Mouse (Mus musculus): Measurements from ENCODE around the gene Adgrl3.
A peak's percentile ranks its signal among the peaks of the same experiment; 100 is the strongest.
"Not testable (repeated sequence)": the region's sequence is repeated elsewhere in the genome, so short reads cannot be mapped to it uniquely, and the experiment has no call there.

Gene Adgrl3

DNA sequence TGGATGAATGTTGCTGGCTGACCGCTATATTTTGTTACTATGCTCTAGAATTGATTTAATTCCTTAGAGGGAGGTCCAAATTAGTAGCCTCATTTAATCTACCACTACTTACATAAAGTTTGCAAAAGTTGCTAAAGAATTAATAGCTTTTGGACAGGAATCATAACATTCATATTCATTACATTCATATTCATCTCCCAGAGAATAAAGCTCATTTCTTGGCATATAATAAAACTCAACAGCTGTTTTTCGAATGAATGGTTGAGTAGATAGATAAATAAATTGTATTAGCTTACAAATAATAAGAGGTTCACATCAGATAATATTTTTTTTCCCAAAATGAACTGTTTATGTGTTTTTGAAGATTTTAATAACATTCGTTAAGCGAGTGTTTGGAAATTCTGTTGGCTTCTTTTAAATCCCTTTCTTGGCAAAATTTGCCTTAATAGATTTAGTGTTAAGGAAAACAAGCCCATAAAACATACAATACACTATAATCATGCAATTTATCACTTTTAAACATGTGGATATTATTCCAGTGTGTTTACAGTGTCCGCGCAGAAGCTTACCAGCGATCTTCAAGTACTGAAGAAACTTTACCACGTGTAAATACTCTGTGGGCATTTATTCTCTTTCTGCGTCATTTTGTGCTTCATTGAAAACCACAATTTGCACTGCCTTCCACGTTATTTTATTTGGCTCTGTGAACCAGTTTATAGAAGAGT lies 350.4 kb downstream of the Adgrl3 start:
- DNase-seq (ENCODE audit: low read depth, low spot score): no peak

DNA sequence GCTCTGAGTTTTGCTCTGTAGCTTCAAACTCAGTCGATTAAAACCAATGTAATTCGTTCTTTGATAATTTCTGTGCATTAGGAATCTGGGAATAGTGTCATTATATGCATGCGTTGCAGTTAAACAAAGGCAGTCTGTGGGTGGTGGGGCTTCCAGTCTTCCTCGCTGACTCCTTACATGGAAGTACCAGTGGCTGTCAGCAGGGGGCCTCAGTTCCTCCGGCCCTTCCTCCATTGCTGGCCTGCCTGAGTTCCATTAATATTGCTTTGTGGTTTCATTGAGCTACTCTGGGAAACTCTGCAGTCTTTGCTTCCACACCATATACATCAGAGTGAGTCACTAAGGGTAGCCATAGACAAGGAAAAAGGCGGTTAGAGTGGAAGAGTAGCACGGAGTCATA lies 356.1 kb downstream of the Adgrl3 start:
- no peak for DNase-seq (ENCODE audit: low read depth, low spot score)

DNA sequence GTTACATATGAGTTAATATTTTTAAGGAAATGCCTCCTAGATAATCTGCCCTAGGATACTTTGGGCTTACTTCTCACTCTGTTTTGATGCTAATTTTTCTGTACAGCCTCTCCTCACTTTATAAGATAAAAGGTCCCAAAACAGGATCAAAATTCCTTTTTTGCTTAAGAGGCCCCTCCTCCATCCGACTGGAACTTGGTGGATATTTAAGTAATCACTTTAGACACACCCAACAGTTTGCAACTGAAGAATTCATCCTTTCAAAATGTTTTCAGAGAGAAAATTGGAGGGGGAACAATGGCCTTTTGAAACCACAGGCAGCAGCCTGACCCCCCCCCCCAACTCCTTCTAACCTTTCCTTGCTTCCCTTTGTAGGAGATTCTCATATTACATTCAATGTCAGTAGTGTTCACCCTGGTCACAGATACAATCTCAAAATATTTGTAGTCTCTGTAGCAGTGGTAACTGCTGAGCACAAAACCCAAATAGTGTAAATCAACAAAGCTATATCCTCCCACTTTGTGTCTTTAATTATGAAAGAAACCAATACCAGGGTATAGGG lies 385.7 kb downstream of the Adgrl3 start:
- DNase-seq (ENCODE audit: low read depth, low spot score): no peak

DNA sequence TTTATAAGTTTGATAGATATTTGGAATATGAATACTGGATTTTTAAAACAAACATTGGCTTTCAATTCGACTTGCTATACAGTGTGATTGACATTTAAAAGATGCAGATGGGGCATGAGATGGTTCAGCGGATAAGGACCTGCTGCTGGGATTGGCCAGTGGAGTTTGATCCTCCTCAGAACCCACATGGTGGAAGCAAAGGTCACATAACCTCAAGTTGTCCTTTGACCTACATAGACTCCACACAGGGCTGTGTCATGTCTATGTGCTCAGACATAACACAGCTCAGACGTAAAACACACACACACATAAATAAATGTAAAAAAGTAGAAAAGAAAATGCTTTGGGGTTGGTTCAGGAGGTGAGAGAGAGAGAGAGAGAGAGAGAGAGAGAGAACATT lies 397.4 kb downstream of the Adgrl3 start:
- no peak for DNase-seq (ENCODE audit: low read depth, low spot score)

DNA sequence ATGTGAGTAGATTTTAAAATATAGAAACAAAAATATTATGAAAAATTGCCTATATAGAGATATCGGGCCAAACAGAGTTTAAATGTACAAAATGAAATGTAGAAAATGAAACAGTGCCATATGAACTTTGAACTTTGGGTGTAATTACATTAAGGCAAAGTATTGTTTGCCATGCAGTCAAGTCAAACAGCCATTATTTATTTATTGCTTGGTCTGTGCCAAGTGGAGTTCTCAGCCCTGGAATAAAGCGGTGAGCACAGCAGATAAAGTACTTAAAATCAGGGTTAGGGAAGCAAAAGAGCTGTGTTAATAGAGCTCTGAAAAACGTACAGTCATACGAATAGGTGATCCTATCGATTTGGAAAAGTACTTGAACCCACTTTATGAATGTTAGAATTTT lies 407.5 kb downstream of the Adgrl3 start:
- DNase-seq (ENCODE audit: low read depth, low spot score): no peak

DNA sequence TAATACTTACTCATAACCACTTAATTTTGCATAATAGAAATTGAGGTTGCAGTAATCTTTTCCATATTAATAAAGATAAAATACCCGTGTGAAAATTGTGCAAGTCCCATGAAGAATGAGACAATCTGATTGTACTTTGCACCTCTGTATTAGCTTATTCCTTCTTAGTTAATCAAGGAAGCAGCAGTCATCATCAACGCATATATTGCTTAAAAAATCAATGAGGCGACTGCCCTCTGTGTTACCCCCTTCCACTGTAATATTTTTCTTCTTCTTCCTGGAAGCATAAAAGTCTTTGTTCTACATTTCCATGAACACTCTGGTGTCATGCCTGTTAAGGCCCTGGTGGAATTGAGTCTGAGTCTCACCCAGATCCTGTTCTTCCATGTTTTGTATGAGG lies 416.4 kb downstream of the Adgrl3 start:
- DNase-seq (ENCODE audit: low read depth, low spot score): no peak

DNA sequence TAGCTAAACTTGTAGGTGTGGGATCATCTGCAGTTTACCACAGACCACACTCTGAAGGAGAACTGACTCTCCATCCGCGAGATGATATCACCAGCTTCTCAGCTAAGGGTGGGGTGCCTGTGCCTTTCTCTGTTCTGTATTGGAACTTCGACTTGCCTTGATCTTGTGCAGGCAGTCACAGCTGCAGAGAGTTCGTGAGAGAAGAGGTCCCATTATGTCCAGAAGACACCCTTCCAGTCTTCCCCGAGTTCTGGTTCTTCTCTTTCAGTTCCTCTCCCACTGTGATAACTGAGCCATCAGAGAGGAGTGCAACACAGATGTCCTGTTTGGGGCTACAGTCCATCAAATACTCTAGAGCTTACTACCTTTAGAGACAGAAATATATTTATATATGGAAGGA lies 422.2 kb downstream of the Adgrl3 start:
- no peak for DNase-seq (ENCODE audit: low read depth, low spot score)

DNA sequence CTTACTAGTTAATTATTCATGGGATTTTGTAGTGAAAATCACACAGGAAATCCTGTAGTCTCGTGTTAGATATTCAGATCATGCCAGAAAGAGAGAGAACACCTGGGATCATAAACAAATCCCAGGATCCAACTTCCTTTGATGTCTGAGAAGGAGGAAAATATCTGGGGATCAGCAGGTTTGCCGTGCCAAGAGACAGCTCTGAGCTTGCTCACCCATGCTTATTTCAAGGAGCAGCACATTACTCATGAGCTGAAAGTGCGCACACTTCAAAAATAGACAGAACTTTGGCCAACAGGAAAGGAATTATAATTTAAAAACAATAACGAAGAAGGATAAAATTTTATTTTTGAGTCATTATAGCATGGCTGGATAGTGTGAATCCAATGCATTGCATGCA lies 446.0 kb downstream of the Adgrl3 start:
- no peak for DNase-seq (ENCODE audit: low read depth, low spot score)

DNA sequence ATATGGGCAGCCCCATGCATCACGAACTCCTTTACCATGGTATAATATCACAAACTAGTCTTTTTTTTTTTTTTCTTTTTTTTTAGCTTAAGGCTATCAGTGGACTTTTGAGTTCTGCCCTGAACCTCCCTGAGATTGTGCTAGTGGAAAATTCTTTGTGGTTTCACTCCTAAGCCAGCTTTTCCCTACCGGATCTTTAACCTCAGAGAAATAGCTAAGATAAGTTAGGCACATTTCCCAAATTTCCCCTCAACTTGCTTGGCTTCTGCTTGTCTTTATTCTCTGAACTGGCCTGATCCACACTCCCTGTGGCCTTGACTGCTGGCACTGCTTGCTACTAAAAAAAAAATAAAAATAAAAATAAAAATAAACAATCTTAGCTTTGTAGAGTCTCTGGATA lies 454.7 kb downstream of the Adgrl3 start:
- no peak for DNase-seq (ENCODE audit: low read depth, low spot score)

DNA sequence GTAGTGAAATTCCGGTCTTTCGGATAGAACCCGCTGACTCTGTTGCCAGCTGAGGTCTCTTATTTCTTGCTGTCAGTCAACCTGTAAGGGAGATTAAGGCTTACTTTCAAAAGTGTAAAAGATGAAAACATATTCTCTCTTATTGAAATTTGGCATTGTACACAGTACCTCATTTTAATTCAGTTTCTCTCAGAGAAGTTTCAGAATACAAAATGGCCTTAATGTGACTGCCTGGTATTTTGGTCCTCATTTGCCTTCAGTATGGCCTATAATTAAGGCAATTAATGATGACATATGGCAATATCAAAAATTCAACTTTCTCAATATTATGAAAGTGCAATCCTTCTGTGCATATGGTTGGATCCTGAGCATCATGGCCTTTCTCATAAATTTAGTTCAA lies 455.5 kb downstream of the Adgrl3 start:
- no peak for DNase-seq (ENCODE audit: low read depth, low spot score)

DNA sequence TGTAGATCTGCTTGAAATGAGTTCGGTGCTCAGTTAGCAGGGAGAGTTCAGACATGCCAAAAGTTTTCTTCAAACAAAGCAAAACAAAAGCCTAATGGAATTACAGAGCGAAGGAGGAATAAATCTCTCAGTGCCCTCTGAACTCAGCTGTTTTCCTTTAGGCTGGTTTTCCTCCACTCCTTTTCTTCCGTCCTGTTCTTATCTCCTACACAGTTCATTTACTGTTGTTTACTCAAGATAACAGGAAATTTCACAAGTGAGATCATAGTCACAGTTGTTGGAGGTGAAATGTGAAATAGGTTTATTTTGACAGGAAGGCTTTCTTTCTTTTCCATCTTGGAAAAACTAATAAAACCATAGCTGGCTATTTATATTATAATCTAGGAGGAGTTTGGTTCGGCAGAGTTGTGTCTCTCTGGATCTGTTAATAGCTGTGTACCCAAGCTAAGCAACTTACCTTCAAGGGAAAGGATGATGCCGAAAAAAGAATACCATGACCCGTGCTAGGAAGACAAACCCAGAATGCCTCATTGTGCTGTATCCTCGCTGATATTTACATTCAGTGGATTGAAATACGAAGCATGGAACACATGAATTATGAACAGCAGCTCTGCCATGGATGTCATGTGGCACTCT lies 456.2 kb downstream of the Adgrl3 start:
- DNase-seq (ENCODE audit: low read depth, low spot score): no peak

DNA sequence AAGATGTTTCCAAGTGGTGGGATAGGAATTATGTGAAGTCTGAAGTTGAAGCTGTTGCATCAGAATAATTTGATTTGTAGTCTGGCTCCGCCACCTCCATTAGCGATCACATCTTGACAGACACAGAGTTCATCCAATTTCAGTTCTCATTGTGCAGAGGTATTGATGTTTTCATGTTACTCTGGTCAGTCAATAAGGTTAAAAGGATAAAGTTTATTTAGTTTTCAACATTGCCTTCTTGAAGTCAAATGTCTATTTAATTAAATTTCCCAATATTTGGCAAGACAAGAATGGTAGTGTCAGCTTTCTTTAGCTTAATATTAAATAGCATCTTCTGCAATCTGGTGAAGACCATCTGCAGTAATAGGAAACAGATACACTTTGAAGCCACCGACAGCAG lies 461.0 kb downstream of the Adgrl3 start:
- no peak for DNase-seq (ENCODE audit: low read depth, low spot score)

DNA sequence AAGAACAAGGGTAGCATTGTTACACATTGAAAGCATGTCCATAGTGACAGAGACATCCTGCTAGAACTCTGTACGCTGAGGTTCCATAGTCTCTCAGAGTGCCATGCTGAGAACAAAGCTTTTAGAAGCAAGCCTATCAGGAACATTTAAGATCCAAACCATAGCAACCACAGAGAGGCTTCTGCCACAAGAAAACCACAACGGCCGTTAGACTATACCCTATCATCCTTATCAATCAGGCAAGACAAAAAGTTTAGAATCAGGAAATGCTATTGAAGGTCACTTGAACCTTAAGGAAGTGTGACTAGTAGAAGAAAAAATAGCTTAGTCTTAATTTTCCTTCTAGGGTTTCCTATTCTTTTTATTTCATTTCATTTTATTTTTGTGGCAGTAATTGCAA lies 464.0 kb downstream of the Adgrl3 start:
- DNase-seq (ENCODE audit: low read depth, low spot score): no peak

DNA sequence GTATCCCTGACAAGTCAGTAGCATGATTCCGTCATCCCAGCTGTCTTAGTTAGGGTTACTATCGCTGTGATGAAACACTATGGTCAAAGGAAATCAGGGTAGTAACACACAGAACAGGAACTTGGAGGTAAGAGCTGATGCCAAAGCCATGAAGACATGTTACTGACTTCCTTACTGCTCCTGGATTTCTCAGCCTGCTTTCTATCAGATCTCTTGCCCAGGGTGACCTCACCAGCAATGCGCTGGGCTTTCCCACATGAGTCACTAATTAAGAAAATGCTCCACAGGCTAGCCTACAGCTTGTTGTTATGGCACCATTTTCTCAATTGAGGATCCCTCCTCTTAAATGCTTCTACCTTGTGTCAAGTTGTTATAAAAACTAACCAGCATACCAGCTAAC lies 481.1 kb downstream of the Adgrl3 start:
- no peak for DNase-seq (ENCODE audit: low read depth, low spot score)

DNA sequence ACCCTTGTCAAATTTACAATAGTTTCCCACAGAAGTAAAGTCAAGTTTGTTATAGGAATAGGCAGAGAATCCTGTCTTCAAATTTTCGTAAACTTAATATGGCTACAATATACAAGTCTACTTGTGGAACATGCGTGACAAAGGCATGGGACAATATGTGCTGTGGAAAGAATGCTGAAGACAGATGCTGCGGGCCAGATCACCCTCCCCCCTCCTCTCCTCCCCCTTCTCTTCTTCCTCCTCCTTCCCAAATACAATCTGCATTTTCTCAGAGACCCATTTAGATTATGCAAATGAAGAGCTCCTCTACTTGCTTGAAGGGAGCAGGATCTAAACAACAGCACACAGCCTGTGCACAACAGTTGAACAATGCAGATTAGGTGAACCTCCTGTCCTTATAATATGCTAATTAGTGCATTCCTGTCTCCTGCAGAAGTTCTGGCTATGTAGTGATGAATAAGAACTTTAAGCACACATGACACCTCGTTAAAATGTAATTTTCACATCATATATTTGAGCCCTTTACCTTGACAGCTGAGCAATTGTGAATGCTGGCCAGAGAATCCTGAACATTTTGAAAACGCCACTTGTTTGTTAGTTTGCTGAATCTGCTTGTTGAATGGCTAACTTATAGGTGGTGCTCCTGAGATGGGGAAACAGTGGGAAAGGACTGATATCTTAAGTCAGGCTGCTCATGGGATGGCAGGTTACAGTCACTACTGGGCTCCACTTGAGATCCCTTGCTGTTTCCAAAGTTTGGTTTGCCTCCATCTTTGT lies 499.0 kb downstream of the Adgrl3 start:
- DNase-seq (ENCODE audit: low read depth, low spot score): no peak

DNA sequence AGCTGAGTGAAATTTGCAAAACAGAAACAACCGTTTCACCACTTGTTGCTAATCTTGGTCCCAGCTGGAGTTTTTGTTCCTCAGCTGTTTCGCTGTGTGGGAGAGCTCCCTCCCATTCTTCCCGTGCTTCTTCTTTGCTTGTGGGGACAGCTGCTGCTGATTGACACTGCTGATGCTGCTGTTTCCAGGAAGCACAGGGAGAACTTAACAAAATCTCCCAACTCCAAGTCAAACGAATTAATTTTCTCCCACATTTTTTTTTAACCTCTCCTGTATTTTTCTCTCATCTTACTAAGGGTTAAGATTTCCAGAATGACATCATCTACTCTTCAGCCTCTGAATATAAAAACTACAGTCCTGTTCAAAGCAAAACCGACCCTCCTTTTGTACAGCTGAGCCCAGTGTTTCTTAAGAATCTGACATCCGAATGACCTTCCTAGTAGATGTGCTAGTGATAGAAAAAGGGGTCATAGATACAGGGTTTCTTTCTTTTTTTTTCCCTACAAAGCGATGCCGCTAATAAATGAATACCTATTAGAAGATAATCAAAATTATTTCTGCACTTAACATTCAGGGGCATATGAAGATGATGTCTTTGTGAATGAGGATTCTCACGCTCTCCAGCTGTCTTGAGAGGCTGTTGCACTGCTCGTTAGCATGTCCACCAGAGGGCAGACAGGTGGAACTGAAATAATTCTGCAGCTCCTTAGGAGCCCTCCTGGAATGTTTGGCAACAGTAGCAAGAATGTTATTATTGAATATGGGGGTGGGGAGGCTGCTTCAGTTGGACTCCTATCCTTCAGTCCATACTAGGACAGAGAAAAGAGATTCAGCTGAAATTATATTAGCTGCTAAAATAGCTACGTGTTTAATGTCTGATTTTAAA lies 499.8 kb downstream of the Adgrl3 start:
- peak; percentile 8 for DNase-seq (ENCODE audit: low read depth, low spot score)

DNA sequence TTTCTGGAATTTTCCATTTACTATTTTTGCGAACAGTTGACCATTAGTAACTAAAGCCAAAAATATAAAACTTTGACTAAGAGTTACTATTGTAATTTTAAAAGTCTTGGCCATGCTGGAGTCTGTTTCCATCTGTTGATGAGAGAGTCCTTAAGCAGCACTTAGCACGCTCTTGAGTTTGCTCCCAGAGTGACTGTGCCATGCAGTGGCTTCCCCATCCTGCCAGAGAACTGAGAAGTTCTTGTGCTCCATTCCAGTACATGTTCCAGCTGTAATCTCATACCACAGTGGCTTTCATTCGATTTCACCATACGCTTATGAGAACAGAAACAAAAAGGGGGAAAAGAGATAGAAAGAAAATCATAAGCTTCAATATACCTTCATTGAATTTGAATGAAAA lies 502.8 kb downstream of the Adgrl3 start:
- DNase-seq (ENCODE audit: low read depth, low spot score): no peak

DNA sequence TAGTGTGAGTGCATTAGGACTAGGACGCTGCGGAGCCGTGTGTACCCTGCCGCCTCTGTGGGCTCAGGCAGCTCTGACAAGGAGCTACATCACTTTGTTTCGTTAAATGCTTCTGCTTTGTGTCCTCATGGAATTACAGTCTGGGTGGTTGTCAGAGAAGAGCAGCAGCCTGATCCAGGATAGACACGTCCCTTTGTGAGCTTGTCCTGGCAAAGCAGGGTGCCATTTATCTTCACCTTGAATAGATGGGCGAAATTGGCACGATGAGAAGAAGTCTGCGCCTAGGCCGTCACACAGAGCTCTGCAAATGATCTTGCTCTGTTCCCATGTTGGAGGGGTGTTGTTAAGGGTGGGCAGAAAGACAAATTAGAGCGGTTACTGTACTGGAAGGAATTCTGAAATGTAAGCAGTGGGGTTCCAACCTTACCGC lies 504.6 kb downstream of the Adgrl3 start:
- DNase-seq (ENCODE audit: low read depth, low spot score): no peak

DNA sequence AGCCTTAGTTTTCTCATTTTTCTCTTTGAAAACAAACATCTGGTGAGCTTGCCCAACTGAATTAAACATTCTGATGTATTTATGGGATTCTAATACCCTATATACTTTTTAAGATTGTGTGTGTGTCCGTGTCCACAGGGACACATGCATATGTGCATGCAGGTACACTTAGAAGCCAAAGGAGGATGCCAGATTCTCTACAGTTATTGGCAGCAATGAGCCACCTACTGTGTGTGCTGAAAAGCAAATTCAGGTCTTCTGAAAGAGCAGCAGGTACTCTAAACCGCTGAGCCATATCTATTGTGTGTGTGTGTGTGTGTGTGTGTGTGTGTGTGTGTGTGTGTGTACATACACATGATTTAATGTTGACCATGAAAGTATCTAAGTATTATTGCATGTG lies 505.4 kb downstream of the Adgrl3 start:
- DNase-seq (ENCODE audit: low read depth, low spot score): no peak

DNA sequence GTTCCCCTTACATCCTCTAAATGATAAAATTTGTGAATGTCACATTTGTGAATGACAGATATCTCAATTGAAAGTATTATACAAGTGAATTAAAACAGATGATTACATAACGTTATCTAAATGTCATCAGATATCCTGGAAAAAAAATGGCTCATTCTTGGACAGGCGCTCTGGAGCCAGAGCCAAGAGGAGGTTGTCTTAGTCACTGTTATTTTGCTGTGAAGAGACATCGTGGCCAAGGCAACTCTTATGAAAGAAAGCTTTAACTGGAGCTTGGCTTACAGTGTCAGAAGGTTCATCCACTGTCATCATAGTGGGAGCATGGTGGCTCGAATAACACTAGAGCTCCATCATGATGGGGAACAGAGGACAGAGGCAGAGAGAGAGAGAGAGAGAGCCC lies 511.7 kb downstream of the Adgrl3 start:
- no peak for DNase-seq (ENCODE audit: low read depth, low spot score)

DNA sequence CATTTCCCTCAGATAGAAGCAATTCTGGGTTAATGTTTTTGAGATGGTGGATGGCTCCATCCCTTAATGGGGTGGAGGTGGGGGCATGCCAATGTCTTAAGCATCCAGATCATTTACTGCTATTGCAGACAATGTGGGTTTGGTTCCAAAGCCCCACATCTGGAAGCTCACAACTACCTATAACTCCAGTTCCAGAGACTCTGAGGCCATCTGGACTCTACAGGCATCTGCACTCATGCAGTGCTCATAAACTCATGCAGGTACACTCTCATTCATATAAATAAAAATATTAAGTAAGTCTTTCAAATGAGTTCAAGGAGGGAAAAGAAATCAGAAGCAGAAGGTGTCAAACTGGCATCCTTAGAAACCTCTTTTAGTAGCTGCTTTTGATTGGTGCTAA lies 530.3 kb downstream of the Adgrl3 start:
- no peak for DNase-seq (ENCODE audit: low read depth, low spot score)

DNA sequence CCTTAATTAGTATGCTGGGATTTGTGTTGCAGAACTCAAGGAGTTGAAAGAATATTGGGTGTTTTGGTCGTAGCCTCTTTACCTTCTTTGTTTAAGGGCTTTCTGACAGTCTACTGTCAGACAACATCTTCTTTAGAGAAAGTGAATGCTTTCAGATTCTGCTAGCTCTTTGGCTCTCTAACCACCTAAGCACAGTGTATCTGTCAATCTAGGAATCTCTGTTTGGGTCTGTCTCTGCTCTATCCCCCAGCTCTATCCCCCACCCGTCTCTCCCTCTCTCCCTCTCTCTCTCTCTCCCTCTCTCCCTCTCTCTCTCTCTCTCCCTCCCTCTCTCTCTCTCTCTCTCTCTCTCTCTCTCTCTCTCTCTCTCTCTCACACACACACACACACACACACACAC lies 535.2 kb downstream of the Adgrl3 start:
- DNase-seq (ENCODE audit: low read depth, low spot score): not testable (repeated sequence)
